Mouse (Mus musculus) liver, embryonic 14.5 days (tissue): ENCODE measurements around the gene Akr1d1.

ENCODE experiments used
- CTCF ChIP-seq: IDR thresholded peaks from 2 replicates; pipeline ENCODE4 v1.5.1; 2016; ENCODE audit warnings: antibody characterized with exemption, low read depth, control low read depth
- EP300 ChIP-seq: IDR thresholded peaks from 2 replicates; pipeline ENCODE4 v1.6.1; 2016; ENCODE audit warnings: antibody characterized with exemption, low read depth

DNA sequence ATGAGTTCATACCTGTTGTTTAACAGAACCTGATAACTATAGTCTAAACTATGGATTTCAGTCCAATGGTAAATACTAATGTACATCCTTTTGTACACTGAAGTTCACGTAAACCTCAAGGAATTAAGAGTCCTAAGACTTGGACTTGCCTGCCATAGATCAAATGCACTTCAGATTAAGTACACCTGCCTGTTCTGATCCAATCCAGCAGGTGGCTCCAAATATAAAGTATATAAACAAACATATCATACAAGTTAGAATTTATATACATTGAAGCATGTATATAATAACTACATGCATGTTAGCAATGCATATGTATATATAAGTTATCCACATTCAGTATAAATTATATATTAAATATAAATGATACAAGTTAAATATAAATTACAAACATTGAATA is 33.1 kb upstream of the Akr1d1 start:
- TF ChIP-seq CTCF (no peak), EP300 (no peak)
